Mouse (Mus musculus) stomach, postnatal 0 days (tissue): ENCODE measurements around the gene Fbxo46.

Source experiments
- CTCF ChIP-seq: IDR thresholded peaks from 2 replicates; pipeline ENCODE4 v1.5.1; 2016; ENCODE audit warnings: antibody characterized with exemption, low read depth, mild to moderate bottlenecking, moderate library complexity
- EP300 ChIP-seq: optimal IDR thresholded peaks from 2 replicates; pipeline ENCODE3; 2016; ENCODE audit warnings: antibody characterized with exemption

- TF ChIP-seq CTCF, result no peak
- no peak for TF ChIP-seq EP300
Measured at GRCm38 (mm10) chr7:19080451-19080950, 39.2 kb upstream of the Fbxo46 start.
